Mouse (Mus musculus) Muller cell, postnatal 12 days (primary cell): ENCODE results near the gene Hip1.

Experiments
- DNase-seq: peaks from one replicate; pipeline ENCODE4 v3.0.0-alpha.2; 2015; ENCODE audit errors: inconsistent ontology term

Hip1 gene

DNA sequence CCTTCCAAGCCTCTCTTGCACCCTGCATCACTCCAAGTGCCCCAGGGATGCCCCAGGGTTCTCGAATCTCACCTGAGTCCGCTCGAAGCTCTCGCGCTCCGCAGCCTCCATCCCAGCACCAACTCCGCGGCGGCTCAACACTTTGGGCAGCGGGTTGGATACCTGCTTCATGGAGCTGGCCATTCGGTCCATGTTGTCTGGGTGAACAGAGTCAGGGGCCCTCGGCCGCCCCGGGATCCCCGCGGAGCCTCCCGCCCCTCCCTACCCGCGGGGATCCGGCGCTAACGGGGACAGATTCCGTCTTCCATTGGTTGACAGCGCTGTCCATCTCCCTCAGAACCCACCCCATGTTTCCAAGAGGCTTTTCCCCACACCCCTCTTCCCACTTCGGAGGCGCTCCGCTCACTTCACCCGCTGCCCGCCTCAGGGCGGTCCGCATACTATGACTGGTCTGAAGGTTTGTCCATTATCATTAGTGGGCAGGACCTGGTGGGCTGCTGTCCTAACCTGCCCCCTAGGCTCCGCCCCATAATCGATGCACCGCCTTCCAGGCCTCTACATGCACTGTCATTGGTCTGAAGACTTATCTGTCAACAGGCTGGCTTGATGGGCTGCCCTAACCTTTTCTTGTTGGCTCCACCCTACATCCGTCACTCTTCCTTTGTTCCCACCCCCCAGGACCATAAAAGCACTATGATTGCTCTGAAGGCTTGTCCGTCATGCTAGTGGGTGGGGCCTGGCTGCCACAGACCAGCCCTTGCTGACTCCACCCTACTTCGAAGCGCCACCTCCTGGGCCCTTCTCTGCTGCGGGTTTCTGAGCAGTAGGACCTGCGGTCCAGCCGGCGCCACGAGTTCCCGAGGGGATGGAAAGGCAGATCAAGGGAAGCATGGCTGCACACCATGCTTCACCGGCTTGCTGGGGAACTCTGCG lies at the start of gene Hip1:
Hip1 (minus strand) TSS at position 256 of the 933 bp plus-strand sequence.
- DNase-seq: peak; percentile 100

DNA sequence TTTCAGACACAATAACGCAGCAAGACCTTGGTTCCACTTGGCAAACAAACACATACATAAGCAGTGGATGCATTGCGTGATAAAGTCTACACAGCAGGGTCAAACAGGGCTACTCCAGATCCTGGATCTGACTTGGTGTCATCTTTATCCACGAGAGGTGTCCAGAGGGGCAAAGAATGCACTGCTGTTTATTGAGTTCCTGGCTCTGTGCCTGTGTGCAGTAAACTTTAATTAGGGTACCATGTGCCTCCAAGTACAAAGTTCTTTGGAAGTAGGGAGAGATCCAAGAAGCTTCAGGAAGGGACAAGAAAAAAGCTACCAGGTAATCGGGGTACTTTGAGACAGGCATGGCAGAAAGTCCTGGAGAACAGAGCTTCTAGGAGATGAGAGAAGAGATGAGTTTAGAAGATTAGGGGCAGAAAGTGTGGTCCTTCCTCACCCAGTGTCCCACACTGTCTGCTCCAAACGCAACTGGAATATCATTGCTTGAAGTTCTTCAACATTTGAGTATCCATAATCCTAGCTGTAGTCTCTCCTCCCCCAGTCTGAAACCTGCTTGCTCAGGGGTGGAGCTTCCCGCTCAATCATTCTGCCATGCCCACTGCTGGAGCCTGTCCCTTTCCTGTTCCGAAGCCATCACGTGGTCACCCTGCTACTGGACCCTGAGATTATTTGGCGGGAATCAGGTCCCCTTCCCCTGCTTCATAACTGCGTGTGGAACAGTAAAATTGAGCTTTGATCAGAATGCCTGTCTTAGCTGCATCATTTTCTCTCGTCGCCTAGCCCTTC lies 45.3 kb upstream of the Hip1 start:
- DNase-seq: no peak

DNA sequence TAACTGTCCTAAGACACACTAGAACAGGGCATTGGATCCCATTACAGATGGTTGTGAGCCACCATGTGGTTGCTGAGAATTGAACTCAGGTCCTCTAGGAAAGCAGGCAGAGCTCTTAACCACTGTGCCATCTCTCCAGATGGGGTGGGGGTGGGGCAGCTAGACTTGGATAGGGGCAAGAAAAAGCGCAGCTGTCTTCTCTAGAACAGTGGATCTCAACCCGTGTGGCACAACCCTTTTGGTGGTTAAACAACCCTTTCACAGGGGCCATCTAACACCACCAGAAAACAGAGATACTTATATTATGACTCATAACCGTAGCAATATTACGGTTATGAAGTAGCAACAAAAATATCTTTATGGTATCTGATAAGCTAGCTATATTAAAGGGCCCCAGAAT lies 42.8 kb upstream of the Hip1 start:
- no peak for DNase-seq

DNA sequence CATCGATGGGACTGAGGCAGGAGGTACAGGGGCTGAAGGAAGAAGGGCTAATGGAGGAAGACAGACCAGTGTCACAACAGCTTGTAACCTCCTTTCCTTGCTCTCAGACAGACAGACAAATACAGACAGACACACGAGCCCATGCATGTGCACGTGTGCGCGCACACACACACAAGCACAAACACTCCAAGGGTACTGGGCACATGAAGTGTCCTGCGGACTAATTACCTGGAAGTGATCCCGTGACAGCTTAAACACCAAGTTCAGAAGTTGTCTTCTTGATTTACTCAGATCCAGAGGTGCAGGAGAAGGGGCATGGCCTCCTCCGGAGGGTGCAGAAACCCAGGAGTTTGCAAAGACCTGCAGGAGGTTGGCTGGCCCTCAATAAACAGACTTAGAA lies 40.8 kb upstream of the Hip1 start:
- no peak for DNase-seq

DNA sequence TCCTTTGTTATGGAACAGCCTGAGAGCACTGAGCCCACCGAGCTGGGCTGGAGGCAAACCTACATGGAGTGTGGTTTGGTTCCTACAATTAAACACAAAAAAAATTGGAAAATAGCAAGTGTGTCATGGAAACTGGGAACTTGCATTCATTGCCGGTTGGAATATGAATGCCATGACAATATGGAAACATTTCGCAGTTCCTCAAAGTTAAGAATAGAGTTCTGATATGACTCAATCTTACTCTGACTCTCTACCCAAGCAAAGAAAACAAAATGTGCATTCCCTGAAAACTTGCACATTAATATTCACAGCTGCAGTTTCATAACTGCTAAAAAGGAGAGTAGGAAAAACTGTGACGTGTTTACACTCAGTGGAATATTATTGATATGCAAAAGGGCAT lies 37.4 kb upstream of the Hip1 start:
- no peak for DNase-seq

DNA sequence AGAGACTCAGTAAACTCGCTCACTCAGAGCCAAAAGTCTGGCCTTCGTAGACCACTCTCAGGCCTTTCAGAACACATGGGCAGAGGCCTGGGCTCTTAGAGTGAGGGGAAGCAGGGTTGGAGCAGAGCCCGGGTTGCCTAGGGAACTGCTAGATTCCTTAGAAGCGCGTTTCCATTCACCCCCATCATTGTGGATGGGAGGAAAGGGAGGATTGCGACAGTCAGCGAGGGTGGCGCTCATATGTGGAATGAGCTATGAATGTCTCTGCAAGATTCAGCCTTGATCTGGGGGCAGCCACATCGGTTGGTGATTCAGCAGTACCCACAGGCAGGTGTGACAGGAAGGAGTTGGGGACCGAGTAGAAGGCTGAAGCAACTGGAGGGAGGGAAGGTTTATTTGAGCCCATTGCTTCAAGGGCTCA lies 34.4 kb upstream of the Hip1 start:
- no peak for DNase-seq

DNA sequence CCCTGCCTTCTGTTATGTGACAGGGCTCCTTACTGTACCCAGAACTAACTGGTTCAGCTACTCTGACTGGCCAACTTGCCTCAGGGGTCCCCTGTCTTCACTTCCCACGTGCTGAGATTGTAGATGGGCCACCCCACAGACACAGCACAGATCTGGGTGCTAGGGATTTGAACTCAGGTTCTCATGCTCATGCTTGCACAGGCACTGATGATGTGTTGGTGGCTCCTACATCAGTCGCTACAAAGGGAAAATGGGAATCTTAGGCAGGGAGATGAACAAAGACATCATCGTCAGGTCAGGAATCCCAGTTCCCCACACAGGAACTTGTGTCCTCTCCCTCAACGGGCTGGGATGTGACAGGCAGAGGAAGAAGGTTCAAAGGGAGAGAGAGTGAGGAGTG lies 31.1 kb upstream of the Hip1 start:
- DNase-seq: no peak

DNA sequence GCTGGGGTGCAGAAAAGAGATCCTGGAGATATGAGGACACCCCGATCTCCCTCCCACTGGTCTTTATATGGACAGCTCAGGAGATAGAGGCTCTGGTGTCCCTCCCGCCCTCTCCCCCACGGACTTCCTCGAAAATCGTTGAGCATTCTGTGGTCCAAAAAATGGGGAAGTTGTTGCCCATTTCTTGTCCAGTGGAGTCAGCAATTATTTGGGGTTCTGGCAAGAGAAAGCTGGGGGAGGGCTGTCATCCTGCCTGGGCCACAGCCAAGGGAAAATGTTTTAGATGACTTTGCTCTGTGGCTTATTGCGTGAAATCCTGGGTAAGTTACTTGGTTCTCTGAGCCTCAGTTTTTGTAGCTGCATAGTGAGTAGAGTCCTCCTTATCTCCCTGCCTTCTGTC lies 28.1 kb upstream of the Hip1 start, which contains the start of gene Ccl24:
Ccl24 (minus strand) TSS at position 44 of the 400 bp plus-strand sequence.
- no peak for DNase-seq

DNA sequence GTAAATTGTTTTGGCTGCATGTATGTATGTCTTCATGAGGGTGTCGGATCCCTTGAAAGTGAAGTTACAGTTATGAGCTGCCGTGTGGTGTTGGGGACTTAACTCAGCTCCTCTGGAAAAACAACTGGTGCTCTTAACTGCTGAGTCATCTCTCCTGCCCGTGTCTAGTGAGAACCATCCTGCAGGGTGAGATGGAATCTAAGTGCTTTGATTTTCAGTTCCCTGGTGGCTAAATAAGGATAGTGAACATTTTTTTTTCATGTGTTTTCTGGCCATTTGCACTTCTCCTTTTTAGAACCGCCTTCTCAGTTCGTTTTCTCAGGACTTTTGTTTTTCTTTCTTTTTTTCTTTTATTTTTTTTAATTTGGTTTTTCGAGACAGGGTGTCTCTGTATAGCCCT lies 23.8 kb upstream of the Hip1 start:
- DNase-seq: no peak

DNA sequence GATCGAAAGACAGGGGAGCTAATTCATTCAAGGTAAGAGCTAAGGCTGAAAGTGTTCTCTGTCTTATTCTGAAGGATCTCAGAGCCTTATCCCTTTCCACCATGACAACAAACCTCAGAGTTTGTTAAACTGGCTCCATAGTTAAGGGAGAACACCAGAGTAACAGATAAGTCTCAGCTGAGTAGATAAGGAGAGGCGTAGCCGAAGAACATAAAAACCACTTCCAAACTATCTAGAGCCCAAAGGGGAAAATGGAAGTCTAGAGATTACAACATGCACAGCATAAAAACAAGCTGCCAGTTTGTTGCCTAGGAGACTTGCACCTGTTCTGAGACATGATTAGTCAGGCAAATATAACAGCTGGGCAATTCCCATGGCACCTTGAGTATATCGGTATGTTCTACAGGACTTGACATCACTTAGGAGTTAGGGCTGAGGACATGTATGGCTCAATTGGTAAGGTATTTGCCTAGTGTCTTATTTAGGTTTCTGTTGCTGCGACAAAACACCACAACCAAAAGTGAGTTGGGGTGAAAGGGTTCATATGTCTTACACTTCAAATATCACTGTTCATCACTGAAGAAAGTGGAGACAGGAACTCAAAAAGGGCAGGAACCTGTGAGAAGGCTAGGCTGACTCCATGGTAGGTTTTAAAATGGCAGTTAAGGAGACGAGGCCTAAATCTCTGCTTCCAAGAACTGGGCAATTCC lies 22.8 kb upstream of the Hip1 start:
- DNase-seq: no peak

DNA sequence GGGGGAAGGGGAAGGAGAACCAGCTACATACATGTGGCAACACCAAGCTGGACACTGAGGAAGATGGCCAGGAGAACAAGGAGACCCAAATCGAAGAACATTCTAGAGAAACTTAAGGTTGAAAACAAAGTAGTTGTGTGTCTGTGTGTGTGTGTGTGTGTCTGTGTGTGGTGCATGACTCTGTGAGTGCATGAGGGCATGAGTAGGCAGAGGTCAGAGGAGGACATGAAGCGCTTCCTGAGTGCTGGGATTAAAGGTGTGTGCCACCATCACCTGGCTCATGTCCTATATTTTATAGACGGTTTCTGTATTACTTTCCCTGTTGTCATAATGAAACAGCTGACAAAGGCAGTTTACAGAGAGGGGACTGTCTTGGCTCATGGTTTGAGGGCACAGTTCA lies 18.5 kb upstream of the Hip1 start, which contains the start of gene Ccl26:
Ccl26 (minus strand) TSS at position 101 of the 400 bp plus-strand sequence.
- no peak for DNase-seq

DNA sequence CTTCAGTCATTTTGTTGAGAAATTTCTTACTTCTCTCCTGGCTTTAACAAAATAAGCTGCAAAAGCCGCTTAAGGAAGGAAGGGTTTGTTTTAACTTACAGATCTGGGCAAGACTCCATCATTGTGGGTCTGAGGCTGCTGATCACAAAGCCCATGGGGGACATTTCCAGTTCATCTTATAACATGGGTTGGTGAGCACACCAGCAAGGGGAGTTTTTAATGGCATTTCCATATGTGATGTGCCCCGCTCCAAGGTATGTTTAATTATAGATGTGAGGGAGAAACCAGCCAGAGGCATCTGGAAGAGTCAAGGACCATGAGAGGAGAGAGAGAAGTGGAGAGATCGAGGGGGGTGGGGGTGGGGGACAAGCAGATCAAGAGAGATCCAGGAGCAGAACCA lies 12.8 kb upstream of the Hip1 start:
- DNase-seq: no peak

DNA sequence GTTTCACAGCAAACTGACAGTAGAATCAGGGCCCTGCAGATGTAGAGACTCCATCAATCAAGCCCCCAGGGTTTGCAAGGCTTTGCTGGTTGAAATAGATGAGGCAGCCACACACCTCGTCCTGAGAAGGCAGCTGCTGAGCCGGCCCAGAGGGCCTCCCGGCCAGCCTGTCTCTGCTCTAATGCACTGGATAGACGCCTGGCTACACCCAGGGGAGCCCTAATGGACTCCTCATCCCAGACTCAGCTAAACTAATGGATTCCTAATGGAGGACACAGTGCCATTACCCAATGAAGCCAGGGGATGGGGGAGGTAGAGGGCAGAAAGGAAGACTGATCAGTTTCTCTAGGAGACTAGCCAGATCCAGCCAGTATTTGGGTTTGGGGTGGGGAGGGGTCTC lies 12.1 kb upstream of the Hip1 start:
- no peak for DNase-seq

DNA sequence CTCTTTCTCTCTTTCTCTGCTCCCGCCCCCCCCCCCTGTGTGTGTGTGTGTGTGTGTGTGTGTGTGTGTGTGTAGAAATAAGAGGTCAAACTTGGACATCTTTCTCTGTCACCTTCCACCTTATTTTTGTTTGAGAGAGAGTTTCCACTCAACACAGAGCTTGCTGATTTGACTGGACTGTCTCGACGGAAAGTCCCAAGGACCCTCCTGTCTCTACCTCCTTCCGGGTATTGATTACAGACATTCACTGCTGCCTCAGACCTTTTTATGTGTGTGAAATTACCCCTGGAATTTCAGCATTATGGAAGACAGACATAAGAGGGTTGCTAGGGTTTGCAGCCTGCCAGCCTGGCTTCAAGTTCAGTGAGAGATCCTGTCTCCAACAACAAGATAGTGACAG lies 11.3 kb upstream of the Hip1 start:
- no peak for DNase-seq

DNA sequence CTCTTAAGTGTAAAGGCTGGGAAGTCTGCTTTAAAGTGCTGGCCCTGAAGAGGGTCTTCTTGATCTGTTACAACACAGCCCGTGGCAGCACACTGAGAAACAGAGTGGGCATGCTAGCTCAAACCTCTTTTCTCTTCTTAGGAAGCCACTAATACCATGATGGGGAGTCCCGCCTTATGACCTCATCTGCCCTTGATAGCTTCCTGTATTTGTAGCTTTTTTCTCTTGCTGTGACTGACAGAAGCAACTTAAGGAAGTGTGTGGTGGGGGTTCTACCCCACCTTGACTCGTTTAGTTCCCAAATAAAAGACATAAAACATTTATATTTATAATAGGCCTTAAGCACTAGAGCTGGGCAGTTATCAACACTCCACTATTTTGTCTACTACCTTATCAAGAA lies 6.7 kb upstream of the Hip1 start:
- DNase-seq: no peak

DNA sequence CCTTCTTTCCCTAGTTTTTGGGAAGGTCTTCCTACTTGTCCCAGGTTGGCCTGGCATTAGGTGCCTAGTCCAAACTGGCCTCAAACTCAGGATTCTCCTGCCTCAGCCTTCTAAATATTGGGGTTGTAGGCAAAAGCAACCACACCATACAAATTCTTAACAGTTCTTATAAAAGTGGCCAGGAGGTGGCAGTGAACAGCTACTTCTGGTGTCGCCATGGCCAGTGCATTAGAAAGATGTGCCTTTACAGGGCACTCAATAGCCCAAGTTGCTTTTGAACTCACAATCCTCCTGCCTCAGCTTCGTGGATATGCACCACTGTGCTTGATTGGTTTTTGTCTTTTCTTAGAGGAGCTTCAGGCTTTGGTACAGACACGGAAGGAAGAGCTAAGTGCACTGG lies 6.0 kb upstream of the Hip1 start:
- DNase-seq: peak; percentile 3

DNA sequence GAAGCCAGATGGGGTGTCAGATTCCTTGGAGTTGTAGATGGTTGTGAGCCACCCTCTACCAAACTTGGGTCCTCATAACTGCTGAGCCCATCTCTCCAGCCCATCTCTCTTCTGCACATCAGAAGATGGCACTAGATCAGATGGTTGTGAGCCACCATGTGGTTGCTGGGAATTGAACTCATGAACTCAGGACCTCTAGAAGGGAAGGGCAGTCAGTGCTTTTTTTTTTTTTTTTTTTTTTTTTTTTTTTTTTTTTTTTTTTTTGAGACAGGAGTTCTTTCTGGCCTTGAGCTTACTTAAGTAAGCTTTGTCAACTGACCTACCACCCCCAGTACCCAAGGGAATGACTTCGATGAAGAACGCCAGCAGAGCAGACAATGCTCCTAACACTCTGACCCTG lies 3.1 kb upstream of the Hip1 start:
- no peak for DNase-seq

DNA sequence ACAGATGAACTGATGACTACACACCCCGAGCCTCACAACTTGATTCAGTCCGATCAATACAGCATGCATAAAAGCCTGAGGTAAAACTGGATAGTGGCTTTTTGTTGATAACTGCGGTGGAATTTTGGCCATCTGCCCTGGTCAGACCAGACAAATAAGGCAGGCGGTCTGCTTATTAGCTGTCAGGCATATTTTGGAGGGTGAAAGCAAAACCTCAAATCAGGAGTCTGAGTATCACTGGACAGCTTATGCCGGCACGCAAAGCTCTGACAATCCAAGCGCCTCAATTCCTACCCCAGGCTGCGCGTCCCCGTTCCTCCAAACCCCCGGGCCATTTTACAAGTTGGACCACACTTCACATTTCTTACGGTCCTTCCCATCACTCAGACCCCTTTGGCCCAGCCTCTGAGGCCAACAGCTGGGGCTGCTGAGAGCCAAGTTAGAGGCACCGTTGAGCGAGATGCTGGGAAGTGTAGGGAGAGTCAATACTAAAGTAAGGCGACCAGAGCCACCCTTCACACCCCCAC lies 825 bp downstream of the Hip1 start:
- peak; percentile 86 for DNase-seq

DNA sequence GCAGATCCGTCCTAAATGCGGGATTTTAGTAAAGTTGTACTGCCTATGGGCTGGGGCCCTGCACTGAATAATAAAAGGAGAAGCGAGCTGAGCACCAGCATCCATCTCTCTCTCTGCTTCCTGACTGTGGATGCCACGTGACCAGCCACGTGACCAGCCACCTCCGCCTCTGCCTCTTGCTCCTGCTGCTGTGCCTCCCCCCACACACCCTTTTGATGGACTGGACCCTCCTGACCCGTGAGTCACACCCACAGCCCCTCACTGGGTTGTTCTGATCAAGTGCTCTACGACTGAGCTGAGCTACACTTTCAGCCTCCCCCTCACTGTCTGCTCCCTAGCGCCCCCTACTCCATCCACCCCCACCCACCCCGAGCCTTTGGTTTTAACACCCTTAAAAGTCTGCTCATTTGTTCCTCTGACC lies 7.1 kb downstream of the Hip1 start:
- no peak for DNase-seq

DNA sequence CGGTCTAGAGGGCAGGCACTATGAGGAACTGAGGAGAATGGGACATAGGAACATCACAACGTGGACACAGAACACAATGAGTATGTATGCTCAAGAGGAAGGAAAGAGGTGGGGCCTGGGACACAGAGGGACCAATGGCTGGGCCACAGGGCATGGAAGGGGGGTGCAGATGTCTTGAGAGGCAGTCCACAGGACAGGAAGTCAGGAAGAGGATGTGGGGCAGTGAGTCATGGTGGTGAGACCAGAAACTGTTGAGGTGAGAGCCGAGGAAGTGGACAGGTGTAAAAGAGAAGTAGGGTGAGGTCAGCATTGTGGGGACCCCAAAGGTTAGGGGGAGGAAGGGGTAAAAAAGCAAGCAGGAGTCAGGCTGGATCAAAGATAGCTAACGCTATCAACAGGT lies 7.6 kb downstream of the Hip1 start:
- no peak for DNase-seq

DNA sequence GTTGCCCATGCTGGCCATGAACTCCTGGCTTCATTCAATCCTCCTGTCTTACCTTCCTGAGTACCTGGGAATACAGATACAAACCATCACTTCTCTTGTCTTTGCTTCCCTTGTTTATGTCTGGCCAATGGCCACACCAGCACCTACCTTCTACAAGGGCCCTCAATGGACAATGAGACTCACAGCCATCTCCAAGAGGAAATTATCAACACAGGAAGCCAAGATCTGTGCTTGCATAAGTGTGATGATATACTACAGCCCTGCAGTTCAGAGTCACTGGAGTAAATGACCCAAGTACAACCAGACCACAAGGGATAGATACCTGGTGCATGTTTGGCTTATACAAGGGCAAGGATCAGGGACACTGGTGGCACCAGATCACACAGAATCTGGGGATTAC lies 9.1 kb downstream of the Hip1 start:
- no peak for DNase-seq

DNA sequence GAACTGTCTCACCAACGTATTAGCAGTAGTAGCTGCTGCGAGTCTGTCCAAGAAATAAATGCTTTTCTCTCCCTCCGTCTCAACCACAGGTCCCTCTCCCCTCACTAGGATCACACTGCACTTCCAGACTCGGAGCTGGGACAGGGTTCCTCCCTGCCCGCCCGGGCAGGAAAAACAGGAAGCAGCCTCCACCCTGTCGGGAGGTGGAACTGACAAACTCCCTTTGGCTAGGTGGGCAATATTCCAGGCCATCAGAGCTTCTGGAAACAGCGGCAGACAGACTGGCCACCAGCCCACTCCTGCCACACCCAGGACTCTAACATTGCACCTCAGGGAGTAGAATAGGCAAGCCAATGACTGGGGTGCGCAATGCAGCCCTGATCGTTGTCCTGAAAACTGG lies 11.5 kb downstream of the Hip1 start:
- DNase-seq: no peak
